Mouse (Mus musculus): ENCODE results near the gene Adra2b.

The Adra2b gene

GRCm38 (mm10) chr2:127338833-127339232 is 24.2 kb upstream of the Adra2b start:
- in situ Hi-C loops (cut with MboI, MseI), result no loop called here

- in situ Hi-C loops (cut with MboI, MseI), result no loop called here
Measured at GRCm38 (mm10) chr2:127339262-127339661, 23.7 kb upstream of the Adra2b start.

GRCm38 (mm10) chr2:127341159-127341558 is 21.8 kb upstream of the Adra2b start:
- in situ Hi-C loops (cut with MboI, MseI), result loop anchor here (5.0 kb wide), 2 partner anchors 34 to 89 kb away; no protein-coding TSS in a partner anchor

- in situ Hi-C loops (cut with MboI, MseI), result no loop called here
Measured at GRCm38 (mm10) chr2:127346334-127346733, 16.7 kb upstream of the Adra2b start.

- in situ Hi-C loops (cut with MboI, MseI), result no loop called here
Measured at GRCm38 (mm10) chr2:127347147-127347985, 15.6 kb upstream of the Adra2b start.

- in situ Hi-C loops (cut with MboI, MseI), result no loop called here
Measured at GRCm38 (mm10) chr2:127353881-127354280, 9.1 kb upstream of the Adra2b start.

- in situ Hi-C loops (cut with MboI, MseI), result loop anchor here (5.0 kb wide), 1 partner anchor 79 kb away; the partner anchor contains the start of gene Fahd2a
Measured at GRCm38 (mm10) chr2:127363282-127363652, 259 bp downstream of the Adra2b start.

GRCm38 (mm10) chr2:127363696-127364095 is 688 bp downstream of the Adra2b start:
- in situ Hi-C loops (cut with MboI, MseI), result loop anchor here (5.0 kb wide), 1 partner anchor 79 kb away; the partner anchor contains the start of gene Fahd2a

- in situ Hi-C loops (cut with MboI, MseI), result loop anchor here (5.0 kb wide), 1 partner anchor 78 kb away; the partner anchor contains the start of gene Fahd2a
Measured at GRCm38 (mm10) chr2:127364452-127364851, 1.4 kb downstream of the Adra2b start.

GRCm38 (mm10) chr2:127367126-127367820 is 4.3 kb downstream of the Adra2b start:
- in situ Hi-C loops (cut with MboI, MseI), result no loop called here

GRCm38 (mm10) chr2:127369703-127370376 is 6.8 kb downstream of the Adra2b start:
- in situ Hi-C loops (cut with MboI, MseI), result no loop called here

GRCm38 (mm10) chr2:127370561-127371483 is 7.8 kb downstream of the Adra2b start:
- in situ Hi-C loops (cut with MboI, MseI), result no loop called here

GRCm38 (mm10) chr2:127371484-127371861 is 8.5 kb downstream of the Adra2b start:
- in situ Hi-C loops (cut with MboI, MseI), result no loop called here

- in situ Hi-C loops (cut with MboI, MseI), result no loop called here
Measured at GRCm38 (mm10) chr2:127372082-127372481, 9.1 kb downstream of the Adra2b start.

- in situ Hi-C loops (cut with MboI, MseI), result no loop called here
Measured at GRCm38 (mm10) chr2:127374131-127374530, 11.1 kb downstream of the Adra2b start.

GRCm38 (mm10) chr2:127375087-127375486 is 12.1 kb downstream of the Adra2b start:
- in situ Hi-C loops (cut with MboI, MseI), result loop anchor here (5.0 kb wide), 1 partner anchor 82 kb away; no protein-coding TSS in a partner anchor

GRCm38 (mm10) chr2:127375759-127376341 is 12.8 kb downstream of the Adra2b start:
- in situ Hi-C loops (cut with MboI, MseI), result loop anchor here (5.0 kb wide), 1 partner anchor 81 kb away; no protein-coding TSS in a partner anchor

- in situ Hi-C loops (cut with MboI, MseI), result loop anchor here (5.0 kb wide), 1 partner anchor 81 kb away; no protein-coding TSS in a partner anchor
Measured at GRCm38 (mm10) chr2:127376423-127377051, 13.5 kb downstream of the Adra2b start.

GRCm38 (mm10) chr2:127377942-127378610 is 15.1 kb downstream of the Adra2b start:
- in situ Hi-C loops (cut with MboI, MseI), result loop anchor here (5.0 kb wide), 1 partner anchor 79 kb away; no protein-coding TSS in a partner anchor
